Mouse (Mus musculus) neutrophil, adult 83 days (primary cell): ENCODE results near the gene Tmem273. TPM values are rescaled to one million over a fixed set of nuclear protein-coding genes. Genes with fewer than 3 reads are reported as not detected.

Experiments
- total RNA-seq, 2 experiments: library from RNA; stranded (reverse); gene quantifications; one replicate each; pipeline ENCODE4 v1.2.4; 2023

The Tmem273 gene
- 1 to 10 TPM; 2.1 to 5.8 TPM for total RNA-seq

GRCm38 (mm10) chr14:32785556-32786130, at the start of gene Tmem273:
Gene Tmem273 (plus strand): TSS chr14:32785963.

GRCm38 (mm10) chr14:32833847-32834246, 48.1 kb downstream of the Tmem273 start, which contains the start of gene Fam170b:
Gene Fam170b (plus strand): TSS chr14:32833962.

DNA sequence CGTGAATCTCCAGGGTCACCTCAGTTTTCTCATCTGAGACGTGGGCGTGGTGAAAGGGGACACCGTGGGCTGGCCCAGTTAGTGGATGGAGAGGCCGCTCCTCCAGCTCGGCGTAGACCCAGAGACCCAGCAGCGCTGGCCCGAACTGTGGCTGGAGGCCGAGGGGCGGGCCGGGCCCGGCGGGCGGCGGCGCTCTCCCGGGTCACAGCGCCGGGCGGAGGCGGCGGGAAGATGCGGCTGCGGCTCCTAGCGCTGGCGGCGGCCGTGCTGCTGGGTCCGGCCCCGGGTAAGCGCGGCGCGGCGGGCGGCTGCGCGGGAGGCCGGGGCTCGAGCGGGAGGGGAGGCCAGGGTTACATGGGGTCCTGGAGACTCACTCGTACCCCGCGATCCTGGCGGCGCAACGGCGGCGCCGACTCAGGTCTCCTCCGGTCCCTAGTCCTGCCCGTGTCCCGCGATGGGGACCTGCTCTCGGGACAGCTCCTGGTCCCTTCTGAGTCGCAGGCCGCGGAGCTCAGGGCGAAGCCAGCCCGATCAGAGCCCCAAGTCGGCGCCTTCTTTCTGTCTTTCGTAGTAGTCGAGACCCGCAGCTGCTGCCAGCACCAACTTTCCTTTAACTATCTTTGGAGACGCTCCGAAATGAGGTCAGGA, 71.0 kb downstream of the Tmem273 start, which contains the start of gene Vstm4:
Gene Vstm4 (plus strand): TSS at position 76 of the 648 bp plus-strand sequence.

Other genes with a start within 250 kb of the Tmem273 start
- not detected for gene Prrxl1, start 186.6 kb upstream of the Tmem273 start, total RNA-seq
- gene 3425401B19Rik, start 100.7 kb upstream of the Tmem273 start, total RNA-seq, result under 1 TPM in 1 of 2 experiments, not detected in 1; 0.07 TPM
- gene Fam170b, start 48.0 kb downstream of the Tmem273 start, total RNA-seq, result not detected
- under 1 TPM in 1 of 2 experiments, not detected in 1; 0.15 TPM for gene Vstm4, start 70.8 kb downstream of the Tmem273 start, total RNA-seq
- not detected for gene Lrrc18, start 205.4 kb downstream of the Tmem273 start, total RNA-seq